Mouse (Mus musculus): ENCODE data around the gene Nup107. TPM values are rescaled to one million over a fixed set of nuclear protein-coding genes. Genes with fewer than 3 reads are reported as not detected.
A peak's percentile ranks its signal among the peaks of the same experiment; 100 is the strongest.

The Nup107 gene
- polyA plus RNA-seq (2012) = 0.77 and 1.0 TPM in 2 replicates

- peak within 1 kb of the TSS; percentile 100 for H3K4me3 ChIP-seq (replicated peaks)
- no peak for TF ChIP-seq TAL1 (IDR thresholded peaks at IDR 0.05; ENCODE audit: low read length)
- TF ChIP-seq GATA1 (IDR thresholded peaks at IDR 0.05; ENCODE audit: low read length) = no peak
These were observed at the start of gene Nup107 for GRCm38 (mm10) chr10:117792141-117793091. Gene Nup107 (minus strand): TSS chr10:117792705.

GRCm38 (mm10) chr10:117841765-117842164, 49.3 kb upstream of the Nup107 start:
- Histone ChIP-seq H3K9me3 (ENCODE audit: control insufficient read depth, low read length) (no peaks in the 10 kb centered on the region), H3K36me3 (ENCODE audit: control insufficient read depth) (peaks cover 4% of the 10 kb centered on the region), H3K4me1 (ENCODE audit: control insufficient read depth) (peaks cover 37% of the 10 kb centered on the region), H3K4me3 (replicated peaks) (no peak overlapping the region), H3K27me3 (ENCODE audit: control insufficient read depth) (peaks cover 6% of the 10 kb centered on the region)
- no peak for TF ChIP-seq GATA1 (IDR thresholded peaks at IDR 0.05; ENCODE audit: low read length)
- no peak for TF ChIP-seq TAL1 (IDR thresholded peaks at IDR 0.05; ENCODE audit: low read length)

More at GRCm38 (mm10) chr10:117792141-117793091, at the start of gene Nup107:
- Histone ChIP-seq H3K36me3 (ENCODE audit: control insufficient read depth) (peaks cover 34% of the 10 kb centered on the region), H3K9me3 (ENCODE audit: control insufficient read depth, low read length) (peaks cover 4% of the 10 kb centered on the region), H3K4me1 (ENCODE audit: control insufficient read depth) (peaks cover 37% of the 10 kb centered on the region), H3K27me3 (ENCODE audit: control insufficient read depth) (no peaks in the 10 kb centered on the region)

- Histone ChIP-seq H3K4me1 (ENCODE audit: control insufficient read depth) (peaks cover 34% of the 10 kb centered on the region), H3K36me3 (ENCODE audit: control insufficient read depth) (peaks cover 4% of the 10 kb centered on the region), H3K27me3 (ENCODE audit: control insufficient read depth) (no peaks in the 10 kb centered on the region), H3K4me3 (replicated peaks) (no peak overlapping the region), H3K9me3 (ENCODE audit: control insufficient read depth, low read length) (no peaks in the 10 kb centered on the region)
- no peak for TF ChIP-seq GATA1 (IDR thresholded peaks at IDR 0.05; ENCODE audit: low read length)
- no peak for TF ChIP-seq TAL1 (IDR thresholded peaks at IDR 0.05; ENCODE audit: low read length)
These were observed 48.0 kb upstream of the Nup107 start for GRCm38 (mm10) chr10:117840431-117840995.

- Histone ChIP-seq H3K4me3 (replicated peaks) (no peak overlapping the region), H3K36me3 (ENCODE audit: control insufficient read depth) (peaks cover 6% of the 10 kb centered on the region), H3K4me1 (ENCODE audit: control insufficient read depth) (peaks cover 36% of the 10 kb centered on the region), H3K9me3 (ENCODE audit: control insufficient read depth, low read length) (no peaks in the 10 kb centered on the region), H3K27me3 (ENCODE audit: control insufficient read depth) (no peaks in the 10 kb centered on the region)
- TF ChIP-seq TAL1 (IDR thresholded peaks at IDR 0.05; ENCODE audit: low read length) = no peak
- TF ChIP-seq GATA1 (IDR thresholded peaks at IDR 0.05; ENCODE audit: low read length) = no peak
These were observed 47.2 kb upstream of the Nup107 start for GRCm38 (mm10) chr10:117839737-117840136.

GRCm38 (mm10) chr10:117838924-117839323, 46.4 kb upstream of the Nup107 start:
- peaks cover 29% of the 10 kb centered on the region for H3K4me1 ChIP-seq (ENCODE audit: control insufficient read depth)
- H3K36me3 ChIP-seq (ENCODE audit: control insufficient read depth) = peaks cover 6% of the 10 kb centered on the region
- no peak overlapping the region for H3K4me3 ChIP-seq (replicated peaks)
- H3K9me3 ChIP-seq (ENCODE audit: control insufficient read depth, low read length) = no peaks in the 10 kb centered on the region
- TF ChIP-seq GATA1 (IDR thresholded peaks at IDR 0.05; ENCODE audit: low read length) (no peak), TAL1 (IDR thresholded peaks at IDR 0.05; ENCODE audit: low read length) (no peak)
- H3K27me3 ChIP-seq (ENCODE audit: control insufficient read depth) = no peaks in the 10 kb centered on the region

GRCm38 (mm10) chr10:117836354-117836753, 43.8 kb upstream of the Nup107 start:
- TF ChIP-seq TAL1 (IDR thresholded peaks at IDR 0.05; ENCODE audit: low read length) (no peak), GATA1 (IDR thresholded peaks at IDR 0.05; ENCODE audit: low read length) (no peak)
- Histone ChIP-seq H3K4me1 (ENCODE audit: control insufficient read depth) (peaks cover 33% of the 10 kb centered on the region), H3K36me3 (ENCODE audit: control insufficient read depth) (peaks cover 8% of the 10 kb centered on the region), H3K9me3 (ENCODE audit: control insufficient read depth, low read length) (no peaks in the 10 kb centered on the region), H3K4me3 (replicated peaks) (no peak overlapping the region), H3K27me3 (ENCODE audit: control insufficient read depth) (no peaks in the 10 kb centered on the region)

GRCm38 (mm10) chr10:117835453-117835852, 42.9 kb upstream of the Nup107 start:
- Histone ChIP-seq H3K27me3 (ENCODE audit: control insufficient read depth) (no peaks in the 10 kb centered on the region), H3K4me1 (ENCODE audit: control insufficient read depth) (peaks cover 34% of the 10 kb centered on the region), H3K36me3 (ENCODE audit: control insufficient read depth) (peaks cover 8% of the 10 kb centered on the region), H3K4me3 (replicated peaks) (no peak overlapping the region), H3K9me3 (ENCODE audit: control insufficient read depth, low read length) (no peaks in the 10 kb centered on the region)
- TF ChIP-seq TAL1 (IDR thresholded peaks at IDR 0.05; ENCODE audit: low read length) = no peak
- TF ChIP-seq GATA1 (IDR thresholded peaks at IDR 0.05; ENCODE audit: low read length) = no peak

- Histone ChIP-seq H3K9me3 (ENCODE audit: control insufficient read depth, low read length) (no peaks in the 10 kb centered on the region), H3K4me3 (replicated peaks) (no peak overlapping the region), H3K27me3 (ENCODE audit: control insufficient read depth) (no peaks in the 10 kb centered on the region), H3K36me3 (ENCODE audit: control insufficient read depth) (peaks cover 6% of the 10 kb centered on the region), H3K4me1 (ENCODE audit: control insufficient read depth) (peaks cover 29% of the 10 kb centered on the region)
- no peak for TF ChIP-seq GATA1 (IDR thresholded peaks at IDR 0.05; ENCODE audit: low read length)
- no peak for TF ChIP-seq TAL1 (IDR thresholded peaks at IDR 0.05; ENCODE audit: low read length)
These were observed 38.3 kb upstream of the Nup107 start for GRCm38 (mm10) chr10:117830797-117831196.

GRCm38 (mm10) chr10:117829472-117830155, 37.1 kb upstream of the Nup107 start:
- TF ChIP-seq GATA1 (IDR thresholded peaks at IDR 0.05; ENCODE audit: low read length) = no peak
- no peak for TF ChIP-seq TAL1 (IDR thresholded peaks at IDR 0.05; ENCODE audit: low read length)
- no peaks in the 10 kb centered on the region for H3K9me3 ChIP-seq (ENCODE audit: control insufficient read depth, low read length)
- no peak overlapping the region for H3K4me3 ChIP-seq (replicated peaks)
- peaks cover 7% of the 10 kb centered on the region for H3K36me3 ChIP-seq (ENCODE audit: control insufficient read depth)
- H3K4me1 ChIP-seq (ENCODE audit: control insufficient read depth) = peaks cover 28% of the 10 kb centered on the region
- H3K27me3 ChIP-seq (ENCODE audit: control insufficient read depth) = no peaks in the 10 kb centered on the region

All from erythroblast, embryonic 14.5 days (primary cell).